Mouse (Mus musculus) liver, adult 2 months (tissue): ENCODE data around the gene Baz2b.

Experiments
- CTCF ChIP-seq: fragments of 200-500 bp; IDR thresholded peaks from 2 replicates; pipeline ENCODE4 v1.5.1; 2011; ENCODE audit warnings: low read depth, low read length, control low read depth
- POLR2A ChIP-seq: fragments of 200-500 bp; IDR thresholded peaks from 2 replicates; pipeline ENCODE4 v1.6.1; 2011; ENCODE audit warnings: low read length, control low read depth; ENCODE audit not compliant: insufficient read depth; ENCODE audit errors: extremely low read depth

GRCm38 (mm10) chr2:60200051-60200562 lies 9.5 kb downstream of the Baz2b start:
- TF ChIP-seq CTCF (no peak), POLR2A (no peak)
